Mouse (Mus musculus) T-cell, adult 2 months (primary cell): ENCODE data around the gene Tesk2.

Experiments used
- DNase-seq: peaks from one replicate; pipeline ENCODE4 v3.0.0; 2022; ENCODE audit warnings: low spot score

Tesk2 gene

DNA sequence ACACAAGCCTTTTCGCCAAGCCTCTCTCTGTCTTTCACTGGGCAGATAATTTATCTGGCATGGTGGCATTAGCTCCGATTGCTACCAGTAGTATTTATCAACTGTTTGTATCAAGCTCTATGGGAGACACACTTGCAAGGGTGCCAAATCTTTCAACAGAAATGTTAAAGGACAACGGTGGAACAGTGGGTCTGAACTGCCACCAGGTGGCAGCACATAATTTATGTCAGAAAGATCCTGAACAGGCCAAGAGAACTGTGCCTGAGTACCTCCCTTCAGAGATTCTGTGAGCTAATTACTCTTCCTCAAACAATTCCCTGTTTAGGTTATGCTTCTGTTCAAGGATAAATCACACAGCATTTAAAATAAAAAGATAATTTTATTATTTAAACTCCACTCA is 1.4 kb upstream of the Tesk2 start:
- peak; percentile 66 for DNase-seq

DNA sequence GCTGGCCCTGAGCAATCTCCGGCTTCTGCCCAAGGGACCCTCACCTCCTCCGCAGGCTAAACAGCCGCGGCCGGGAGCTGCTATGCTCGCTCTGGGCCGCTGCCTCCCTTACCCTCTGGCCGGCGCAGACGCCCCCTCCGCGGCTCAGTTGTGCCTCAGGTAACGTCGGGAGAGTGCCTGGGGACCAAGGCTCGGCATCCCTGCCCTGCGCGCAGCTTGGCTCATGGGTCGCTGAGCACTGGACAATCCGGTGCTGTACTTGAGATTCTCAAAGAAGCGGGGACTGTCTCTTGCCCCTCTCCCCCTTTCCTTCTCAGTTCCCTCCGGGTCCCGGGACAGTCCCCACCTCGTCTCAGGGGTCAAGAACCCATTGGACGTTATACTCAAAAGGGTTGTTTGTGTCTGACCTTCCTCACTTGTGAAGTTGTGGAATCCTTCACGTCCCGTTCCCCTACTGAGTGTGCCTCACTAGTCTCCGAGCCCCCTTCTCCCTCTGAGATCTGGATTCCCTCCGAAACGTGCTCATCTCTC is 415 bp downstream of the Tesk2 start:
- no peak for DNase-seq

- no peak for DNase-seq
Measured at GRCm38 (mm10) chr4:116722230-116722629, 1.5 kb downstream of the Tesk2 start.

DNA sequence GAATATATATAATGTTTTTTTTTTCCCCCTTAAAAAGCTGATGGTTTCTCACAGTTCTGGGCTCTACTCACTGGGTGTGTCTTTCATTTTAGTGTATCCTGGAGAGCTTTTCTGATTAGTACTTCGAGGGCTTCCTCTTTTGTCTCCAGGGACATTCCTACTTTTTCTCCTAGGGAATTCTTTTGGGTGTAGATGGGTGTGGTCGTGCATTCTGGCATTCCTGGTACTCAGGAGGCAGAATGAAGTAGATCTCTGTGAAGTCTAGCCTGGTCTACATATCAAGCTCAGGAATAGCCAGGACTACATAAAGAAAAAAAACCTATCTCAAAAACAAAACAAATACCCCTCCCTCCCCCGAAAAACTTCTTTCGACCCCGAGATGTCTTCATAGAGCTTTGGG is 4.7 kb downstream of the Tesk2 start:
- no peak for DNase-seq

DNA sequence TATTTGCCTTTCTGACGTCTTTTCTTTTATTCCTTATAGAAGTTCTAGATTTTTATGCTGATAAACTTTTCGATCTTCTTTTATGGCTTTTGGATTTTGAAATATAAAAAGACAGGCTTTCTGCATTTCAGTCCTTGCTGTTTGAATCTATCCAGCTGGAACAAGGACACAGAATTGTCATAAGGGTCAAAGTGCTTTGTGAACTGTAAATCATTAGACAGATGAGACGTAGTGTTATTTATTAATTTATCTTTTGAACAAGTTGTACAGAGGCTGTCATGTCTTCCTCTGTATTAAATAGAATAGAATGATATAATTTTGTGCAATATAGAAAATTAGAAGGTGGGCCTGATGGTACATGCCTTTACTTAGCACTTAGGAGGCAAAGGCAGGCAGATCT is 6.7 kb downstream of the Tesk2 start:
- DNase-seq, result no peak

DNA sequence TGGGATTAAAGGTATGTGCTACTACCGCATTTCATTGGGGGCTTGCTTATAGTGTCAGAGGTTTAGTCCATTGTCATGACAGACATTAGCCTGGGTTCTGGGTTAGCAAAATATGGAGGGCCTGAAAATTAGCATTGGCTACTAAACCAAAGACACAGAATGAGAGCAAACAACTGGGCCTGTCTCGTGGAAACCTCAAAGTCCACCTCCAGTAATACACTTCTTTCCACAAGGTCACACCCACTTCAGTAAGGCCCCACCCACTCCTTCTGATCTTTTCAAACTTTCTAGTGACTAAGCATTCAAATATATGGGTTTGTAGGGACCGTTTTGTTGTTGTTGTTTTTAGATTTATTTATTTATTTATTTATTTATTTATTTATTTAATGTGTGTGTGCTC is 8.8 kb downstream of the Tesk2 start:
- no peak for DNase-seq

GRCm38 (mm10) chr4:116731077-116731476 is 10.3 kb downstream of the Tesk2 start:
- DNase-seq, result no peak

GRCm38 (mm10) chr4:116732355-116732754 is 11.6 kb downstream of the Tesk2 start:
- DNase-seq, result no peak

GRCm38 (mm10) chr4:116734996-116735395 is 14.2 kb downstream of the Tesk2 start:
- peak; percentile 24 for DNase-seq

DNA sequence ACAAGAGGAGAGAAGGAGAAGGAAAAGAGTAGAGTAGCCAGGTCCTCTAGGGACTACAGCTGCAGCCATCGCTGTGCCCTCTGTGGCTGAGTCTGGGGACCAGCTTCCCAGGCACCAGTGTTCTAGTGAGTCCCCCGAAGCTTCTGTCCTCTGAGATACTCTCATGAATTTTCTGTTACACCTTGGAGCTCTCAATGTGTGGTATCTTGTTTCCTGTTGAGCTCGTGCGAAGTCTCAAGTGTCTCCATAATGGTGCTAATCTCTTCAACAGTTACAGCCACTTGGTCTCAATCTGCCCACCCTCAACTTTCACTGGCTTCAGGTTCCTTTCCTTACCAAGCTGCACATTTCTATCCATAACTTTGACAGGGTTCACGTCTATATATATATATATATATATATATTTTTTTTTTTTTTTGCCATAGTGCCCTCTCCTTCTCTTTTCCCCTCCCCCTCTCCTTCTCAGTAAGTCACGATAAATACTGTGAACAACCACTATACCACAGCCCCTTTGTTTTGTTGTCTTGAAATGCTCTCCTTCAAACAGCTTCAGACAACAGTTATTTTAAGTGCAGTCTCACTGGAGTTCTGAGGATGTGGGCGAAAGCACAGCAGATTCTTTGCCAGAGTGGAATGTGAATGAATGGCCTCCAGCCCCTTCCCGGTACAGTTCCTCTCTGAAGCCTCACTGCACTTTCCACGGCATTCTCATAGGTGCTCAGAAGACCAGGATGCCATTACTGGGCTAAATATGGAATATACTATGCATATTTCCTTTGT is 18.4 kb downstream of the Tesk2 start:
- no peak for DNase-seq

DNA sequence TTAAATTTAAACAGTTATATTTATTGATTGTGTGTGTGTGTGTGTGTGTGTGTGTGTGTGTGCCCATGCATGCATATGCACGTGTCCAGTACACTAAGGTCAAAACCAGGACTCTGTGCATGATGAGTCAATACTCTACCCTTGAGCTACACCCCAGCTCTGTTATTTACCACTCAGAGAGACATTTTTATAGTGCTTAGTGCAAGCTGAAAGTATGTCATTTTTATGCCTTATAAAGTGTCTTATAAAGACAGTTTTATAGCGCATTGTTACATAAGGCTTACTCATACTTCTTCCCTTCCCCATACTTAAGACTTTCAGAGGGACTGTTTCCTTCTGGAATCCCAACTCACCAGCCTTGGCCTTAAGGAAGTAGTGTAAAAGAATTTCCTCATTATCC is 29.0 kb downstream of the Tesk2 start:
- DNase-seq, result no peak

GRCm38 (mm10) chr4:116761914-116762313 is 41.2 kb downstream of the Tesk2 start:
- no peak for DNase-seq

DNA sequence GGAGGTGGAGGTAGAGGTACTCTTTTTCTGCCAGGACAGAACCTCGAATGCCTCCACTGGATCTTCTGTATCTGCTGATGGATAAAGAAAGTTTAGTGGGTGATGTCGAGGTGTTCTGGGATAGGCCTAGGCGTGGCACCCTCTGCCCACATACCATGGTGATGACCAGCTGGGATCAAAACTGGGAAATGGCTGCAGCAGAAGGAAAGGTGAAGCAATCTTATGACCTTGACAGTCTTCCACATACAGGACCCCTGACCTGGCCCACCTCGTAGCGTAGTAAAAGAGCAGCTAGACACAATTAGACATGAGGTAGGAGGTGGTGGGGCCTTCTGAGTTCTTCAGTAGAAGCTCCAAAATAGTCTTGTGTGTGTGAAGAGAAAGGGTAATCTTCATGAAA is 43.3 kb downstream of the Tesk2 start:
- no peak for DNase-seq

- DNase-seq, result no peak
Measured at GRCm38 (mm10) chr4:116768510-116768909, 47.8 kb downstream of the Tesk2 start.

GRCm38 (mm10) chr4:116769060-116769459 is 48.3 kb downstream of the Tesk2 start:
- DNase-seq, result no peak

DNA sequence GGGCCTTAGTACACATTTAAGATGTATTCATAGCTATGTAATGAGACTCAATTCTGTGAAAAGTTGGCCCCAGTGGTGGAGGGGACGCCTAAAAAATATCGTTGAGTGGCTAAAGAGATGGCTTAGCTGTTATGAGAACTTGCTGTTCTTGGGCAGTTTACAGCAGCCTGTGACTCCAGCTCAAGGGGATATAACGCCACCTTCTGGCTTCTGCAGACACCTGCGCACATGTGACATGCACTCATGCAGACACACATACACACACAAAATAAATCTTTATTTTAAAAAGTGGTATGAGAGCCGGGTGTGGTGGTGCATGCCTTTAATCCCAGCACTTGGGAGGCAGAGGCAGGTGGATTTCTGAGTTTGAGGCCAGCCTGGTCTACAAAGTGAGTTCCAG is 55.6 kb downstream of the Tesk2 start:
- no peak for DNase-seq

GRCm38 (mm10) chr4:116777079-116777478 is 56.3 kb downstream of the Tesk2 start:
- DNase-seq, result no peak

DNA sequence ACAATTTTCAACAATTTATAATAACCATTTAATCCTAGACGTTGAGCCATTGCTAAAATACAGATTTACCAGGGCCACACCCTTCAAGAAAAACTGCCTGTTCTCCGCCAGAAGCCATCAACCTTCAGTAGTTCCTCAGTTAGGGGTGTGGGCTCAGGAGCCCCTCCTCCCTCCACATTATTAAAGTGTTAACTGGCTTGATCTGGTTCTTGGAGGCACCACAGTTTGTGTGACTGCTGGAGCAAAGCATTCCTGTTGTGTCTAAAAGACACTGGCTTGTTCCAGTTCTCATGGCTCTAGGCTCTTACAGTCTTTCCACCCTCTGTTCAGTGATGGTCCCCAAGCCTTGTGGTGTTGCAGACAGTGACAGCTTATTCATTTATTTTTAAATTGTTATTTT is 59.8 kb downstream of the Tesk2 start:
- DNase-seq, result no peak

DNA sequence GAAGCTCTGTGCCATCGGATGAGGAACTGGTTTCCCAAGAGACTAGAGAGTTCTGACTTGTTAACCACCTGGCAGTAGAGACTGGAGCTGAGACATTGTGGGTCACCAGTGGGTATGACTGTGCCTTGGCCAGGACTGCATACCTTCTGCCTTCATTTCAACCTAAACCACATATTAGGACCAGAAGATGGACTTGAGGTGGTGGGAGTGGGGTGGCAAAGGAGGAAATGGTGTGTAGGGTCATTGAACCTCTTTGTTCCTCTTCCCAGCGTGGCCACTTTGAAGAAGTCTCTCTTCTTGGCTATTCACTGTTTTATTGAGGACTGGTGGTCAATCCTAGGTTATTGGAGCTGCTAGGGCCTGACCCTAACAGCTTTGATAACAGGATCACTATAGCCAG is 60.6 kb downstream of the Tesk2 start:
- no peak for DNase-seq

GRCm38 (mm10) chr4:116782171-116782570 is 61.4 kb downstream of the Tesk2 start:
- no peak for DNase-seq

- DNase-seq, result no peak
Measured at GRCm38 (mm10) chr4:116786587-116786986, 65.8 kb downstream of the Tesk2 start.

DNA sequence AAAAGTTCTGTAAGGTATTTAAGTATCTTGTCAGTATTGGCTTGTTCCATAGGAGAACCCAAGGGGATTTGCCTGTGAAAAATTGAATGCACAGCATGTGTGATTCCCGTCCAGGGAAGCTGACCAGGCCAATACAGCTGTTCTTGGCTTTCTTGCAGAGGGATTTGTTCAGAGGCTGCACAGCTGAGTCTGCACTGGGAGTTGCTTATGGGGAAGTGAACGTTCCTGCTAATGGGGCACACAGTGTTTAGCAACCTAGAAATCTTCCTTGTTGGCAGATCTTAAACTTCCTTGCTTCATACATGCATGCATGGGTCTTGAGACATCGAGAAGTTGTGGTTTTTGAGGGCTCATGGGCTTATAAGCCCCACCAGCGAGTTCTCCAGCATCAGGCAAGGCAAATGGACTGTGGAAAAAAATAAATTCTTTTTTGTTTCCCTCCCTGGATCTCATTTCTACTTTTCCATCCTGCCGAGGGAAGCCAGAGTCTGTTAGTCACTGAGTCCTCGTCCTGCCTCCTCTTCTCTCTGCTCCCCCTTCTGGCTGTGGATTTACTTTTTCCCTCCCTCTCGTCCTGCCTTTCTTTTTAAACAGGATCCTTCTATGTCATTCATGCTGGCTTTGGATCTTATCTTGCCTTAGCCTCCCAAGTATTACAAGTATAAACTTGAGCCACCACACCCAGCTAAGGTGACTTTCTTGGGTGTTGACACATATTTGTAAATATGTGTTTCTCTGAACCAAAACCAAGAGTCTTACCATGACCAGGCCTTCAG is 67.4 kb downstream of the Tesk2 start:
- DNase-seq, result no peak

DNA sequence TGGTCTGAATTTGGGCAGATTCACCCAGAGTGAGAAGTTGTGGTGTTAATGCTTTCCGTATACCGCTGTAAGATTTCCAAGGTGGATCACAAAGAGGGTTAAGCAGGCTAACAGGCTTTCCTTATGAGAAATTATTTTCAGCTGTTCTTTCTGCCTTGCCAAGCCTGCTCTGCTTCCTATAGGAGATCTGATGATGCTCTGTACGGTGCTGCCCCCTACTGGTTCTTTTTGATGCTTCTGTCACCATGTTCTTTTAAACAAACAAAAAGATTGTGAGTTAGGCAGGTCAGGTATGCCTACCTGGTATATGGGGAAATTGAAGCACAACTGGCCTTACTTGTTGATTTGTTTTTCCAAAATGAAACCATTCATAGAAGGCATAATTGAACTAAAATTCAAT is 68.2 kb downstream of the Tesk2 start:
- DNase-seq, result peak; percentile 76
